Mouse (Mus musculus) macrophage (primary cell): Measurements from ENCODE around the gene C530008M17Rik. TPM values are rescaled to one million over a fixed set of nuclear protein-coding genes. Genes with fewer than 3 reads are reported as not detected.

Experiments used
- H3K27ac ChIP-seq: fragments of 350-480 bp; formaldehyde crosslinking; 2 replicates; pipeline ENCODE4 v1.9.0; 2021
- H3K36me3 ChIP-seq: fragments of 350-480 bp; formaldehyde crosslinking; 2 replicates; pipeline ENCODE4 v1.9.0; 2021; ENCODE audit errors: inconsistent target
- H3K4me3 ChIP-seq: fragments of 350-480 bp; formaldehyde crosslinking; 2 replicates; pipeline ENCODE4 v1.9.0; 2021; ENCODE audit errors: inconsistent target
- H3K79me2 ChIP-seq: fragments of 350-480 bp; formaldehyde crosslinking; 2 replicates; pipeline ENCODE4 v1.9.0; 2021; ENCODE audit errors: inconsistent target
- WGBS: methylation state at CpG from one replicate; pipeline ENCODE4 v1.1.7; 2026; ENCODE audit warnings: inconsistent platforms; ENCODE audit not compliant: missing documents; 5-methylcytosine and 5-hydroxymethylcytosine counted together
- polyA plus RNA-seq: library from polyadenylated mRNA; stranded (reverse); fragments of 250-400 nt; gene quantifications from 3 replicates; pipeline ENCODE4 v1.2.4, GENCODE M21; 2018; ENCODE audit warnings: inconsistent platforms

The C530008M17Rik gene
- polyA plus RNA-seq, 1 experiment from 2014 or later: 0.03 TPM

DNA sequence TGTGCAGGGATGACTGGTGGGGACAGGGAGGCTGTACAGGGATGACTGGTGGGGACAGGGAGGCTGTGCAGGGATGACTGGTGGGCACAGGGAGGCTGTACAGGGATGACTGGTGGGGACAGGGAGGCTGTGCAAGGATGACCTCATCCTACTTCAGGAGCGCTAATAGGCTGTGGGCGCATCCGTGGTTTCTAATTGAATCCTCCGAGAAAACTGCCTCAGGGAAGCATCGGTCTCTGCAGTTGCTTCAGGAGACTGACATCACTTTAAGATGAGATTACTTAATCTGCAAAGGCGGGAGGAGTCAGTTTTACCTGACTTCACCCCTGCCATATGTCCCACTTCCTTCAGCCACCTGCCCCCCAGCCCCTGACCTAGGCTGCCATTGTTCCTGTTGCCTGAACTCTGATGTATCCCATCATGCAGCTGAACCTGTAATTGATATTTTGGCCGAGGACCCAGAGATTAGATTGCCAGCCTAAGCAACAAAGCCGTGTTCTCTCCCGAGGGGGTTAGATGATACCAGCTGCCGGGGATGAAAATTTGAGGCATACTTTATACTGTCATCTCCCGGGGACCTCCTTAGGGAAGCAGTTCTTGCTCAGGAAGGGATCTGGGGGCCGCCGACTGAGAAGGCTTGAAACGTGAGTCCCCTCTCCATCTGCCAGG lies 105.9 kb downstream of the C530008M17Rik start:
- Histone ChIP-seq H3K36me3 (no peaks in the 10 kb centered on the region), H3K79me2 (no peaks in the 10 kb centered on the region), H3K4me3 (no peak overlapping the region), H3K27ac (no peak overlapping the region)
- WGBS: 88% methylated on average over 13 of the region's 14 CpGs

GRCm38 (mm10) chr5:76763148-76763701 lies 106.9 kb downstream of the C530008M17Rik start:
- H3K79me2 ChIP-seq: no peaks in the 10 kb centered on the region
- 97% methylated on average over 10 of the region's 10 CpGs for WGBS
- H3K27ac ChIP-seq: no peak overlapping the region
- no peaks in the 10 kb centered on the region for H3K36me3 ChIP-seq
- H3K4me3 ChIP-seq: no peak overlapping the region

GRCm38 (mm10) chr5:76763731-76764130 lies 107.4 kb downstream of the C530008M17Rik start:
- no peak overlapping the region for H3K4me3 ChIP-seq
- WGBS: 91% methylated on average over 6 of the region's 6 CpGs
- H3K79me2 ChIP-seq: no peaks in the 10 kb centered on the region
- H3K27ac ChIP-seq: no peak overlapping the region
- H3K36me3 ChIP-seq: no peaks in the 10 kb centered on the region

DNA sequence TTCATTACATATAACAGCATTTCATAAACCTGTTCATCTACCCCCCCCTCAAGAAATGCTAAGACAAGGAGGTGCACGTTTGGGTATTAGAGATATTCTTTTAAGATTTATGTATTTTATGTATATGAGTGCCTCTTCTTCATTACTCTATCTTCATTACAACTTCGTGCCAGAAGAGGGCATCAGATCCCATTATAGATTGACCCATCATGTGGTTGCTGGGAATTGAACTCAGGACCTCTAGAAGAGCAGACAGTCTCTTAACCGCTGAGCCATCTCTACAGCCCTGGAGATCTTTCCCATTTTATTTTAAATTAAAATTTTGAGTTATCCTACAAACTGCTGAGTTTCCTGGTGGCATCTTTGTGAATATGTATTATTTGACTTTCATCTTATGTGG lies 112.7 kb downstream of the C530008M17Rik start:
- Histone ChIP-seq H3K4me3 (no peak overlapping the region), H3K79me2 (no peaks in the 10 kb centered on the region), H3K27ac (no peak overlapping the region), H3K36me3 (no peaks in the 10 kb centered on the region)
- 88% methylated on average over 3 of the region's 3 CpGs for WGBS

GRCm38 (mm10) chr5:76769572-76769971 lies 113.3 kb downstream of the C530008M17Rik start:
- Histone ChIP-seq H3K27ac (no peak overlapping the region), H3K79me2 (no peaks in the 10 kb centered on the region), H3K4me3 (no peak overlapping the region), H3K36me3 (no peaks in the 10 kb centered on the region)
- 76% methylated on average over 15 of the region's 15 CpGs for WGBS

DNA sequence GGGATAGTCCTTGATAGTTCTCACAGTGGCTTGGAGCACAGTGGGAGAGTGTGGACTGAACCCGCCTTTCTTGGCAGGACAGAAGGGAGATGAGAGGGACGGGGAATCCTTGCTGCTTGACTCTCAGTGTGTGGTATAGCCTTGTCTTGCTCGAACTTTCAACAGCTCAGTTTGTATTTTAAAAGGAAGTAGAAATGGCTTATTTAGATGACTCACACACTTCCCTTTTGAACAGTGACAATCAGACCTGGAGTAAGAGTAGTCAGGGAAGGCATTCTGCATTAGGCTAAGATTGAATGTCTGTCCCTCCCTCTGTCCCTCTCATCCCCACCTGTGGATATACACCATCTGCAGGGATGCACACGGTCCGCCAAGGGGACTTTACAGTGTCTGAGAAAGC lies 115.1 kb downstream of the C530008M17Rik start:
- H3K36me3 ChIP-seq: no peaks in the 10 kb centered on the region
- no peak overlapping the region for H3K4me3 ChIP-seq
- no peak overlapping the region for H3K27ac ChIP-seq
- H3K79me2 ChIP-seq: no peaks in the 10 kb centered on the region
- 52% methylated on average over 5 of the region's 5 CpGs for WGBS

- H3K36me3 ChIP-seq: no peaks in the 10 kb centered on the region
- no peak overlapping the region for H3K27ac ChIP-seq
- H3K79me2 ChIP-seq: no peaks in the 10 kb centered on the region
- WGBS: 95% methylated on average over 4 of the region's 4 CpGs
- H3K4me3 ChIP-seq: no peak overlapping the region
These were observed 116.5 kb downstream of the C530008M17Rik start for GRCm38 (mm10) chr5:76772831-76773230.

DNA sequence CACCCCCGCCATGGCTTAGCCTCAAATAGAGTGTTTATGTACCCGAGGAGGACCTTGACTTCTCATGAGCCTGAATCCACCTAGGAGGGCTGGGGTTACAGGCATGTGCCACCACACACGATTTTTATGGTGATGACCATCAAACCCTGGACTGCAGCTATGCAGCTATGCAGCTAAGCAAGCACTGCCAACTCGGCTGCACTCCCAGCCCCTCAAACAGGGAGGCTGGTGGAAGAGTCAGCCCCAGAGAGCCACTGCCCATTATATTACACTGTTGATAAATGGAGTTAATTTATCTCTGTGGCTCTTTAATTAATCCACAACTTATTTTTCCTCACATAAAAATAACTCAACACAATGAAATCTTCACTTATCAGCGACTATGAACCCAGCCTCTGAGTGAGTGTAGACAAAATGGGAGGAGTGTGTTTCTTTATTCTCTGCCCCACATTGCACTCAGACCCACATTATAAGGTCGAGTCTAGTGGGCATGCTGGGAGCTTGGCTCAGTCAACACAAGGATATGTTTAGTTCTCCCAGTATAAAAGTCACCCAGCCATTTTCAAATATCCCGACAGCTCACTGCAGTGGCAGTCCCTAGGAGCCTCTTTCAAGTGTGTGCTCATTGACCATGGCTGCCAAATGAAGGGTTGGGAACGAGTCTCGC lies 117.3 kb downstream of the C530008M17Rik start:
- WGBS: 97% methylated on average over 9 of the region's 9 CpGs

GRCm38 (mm10) chr5:76779094-76779615 lies 122.8 kb downstream of the C530008M17Rik start:
- Histone ChIP-seq H3K27ac (peak overlapping the region; percentile 36), H3K4me3 (peak overlapping the region; percentile 17; the same call in 1 of the 2 replicates), H3K36me3 (no peaks in the 10 kb centered on the region), H3K79me2 (no peaks in the 10 kb centered on the region)
- 6% methylated on average over 14 of the region's 14 CpGs for WGBS

More for the DNA sequence above, 117.3 kb downstream of the C530008M17Rik start:
- no peak overlapping the region for H3K27ac ChIP-seq
- no peaks in the 10 kb centered on the region for H3K79me2 ChIP-seq
- H3K4me3 ChIP-seq: no peak overlapping the region
- H3K36me3 ChIP-seq: no peaks in the 10 kb centered on the region

GRCm38 (mm10) chr5:76781943-76782342 lies 125.6 kb downstream of the C530008M17Rik start:
- H3K27ac ChIP-seq: no peak overlapping the region
- no peaks in the 10 kb centered on the region for H3K79me2 ChIP-seq
- no peak overlapping the region for H3K4me3 ChIP-seq
- no peaks in the 10 kb centered on the region for H3K36me3 ChIP-seq
- 96% methylated on average over 13 of the region's 13 CpGs for WGBS

DNA sequence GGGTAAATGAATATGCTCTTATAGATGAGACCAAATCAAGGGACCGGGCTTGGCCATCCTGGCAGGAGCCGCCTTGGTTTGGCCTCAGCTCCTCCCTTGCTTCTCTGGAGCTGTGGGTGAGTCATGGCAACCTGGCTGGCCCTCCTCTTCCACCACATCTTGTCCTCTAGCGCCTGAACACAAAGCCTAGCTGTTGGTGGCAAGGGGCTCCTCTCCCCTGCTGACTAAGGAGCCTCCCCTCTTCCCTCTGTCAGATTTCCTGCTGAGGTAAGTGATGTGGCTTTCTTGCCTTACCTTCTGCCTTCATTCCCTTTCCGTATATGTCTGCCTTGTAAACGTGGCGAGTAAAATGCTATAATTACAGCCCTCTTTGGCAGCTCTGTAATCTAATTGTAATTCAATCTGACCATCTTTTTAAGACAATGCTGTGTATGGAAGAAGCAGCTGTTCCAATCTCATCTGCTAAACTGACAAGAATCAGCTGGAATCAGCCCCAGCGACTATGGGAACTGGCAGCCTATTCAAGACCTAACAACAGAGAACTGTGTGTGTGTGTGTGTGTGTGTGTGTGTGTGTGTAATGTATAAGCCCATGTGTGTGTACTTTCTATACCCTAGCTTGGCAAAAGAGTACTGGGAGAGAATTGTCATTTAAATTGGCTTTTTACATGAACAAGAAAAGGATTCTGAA lies 126.2 kb downstream of the C530008M17Rik start:
- no peaks in the 10 kb centered on the region for H3K79me2 ChIP-seq
- H3K4me3 ChIP-seq: no peak overlapping the region
- H3K27ac ChIP-seq: no peak overlapping the region
- H3K36me3 ChIP-seq: no peaks in the 10 kb centered on the region
- 85% methylated on average over 7 of the region's 7 CpGs for WGBS

DNA sequence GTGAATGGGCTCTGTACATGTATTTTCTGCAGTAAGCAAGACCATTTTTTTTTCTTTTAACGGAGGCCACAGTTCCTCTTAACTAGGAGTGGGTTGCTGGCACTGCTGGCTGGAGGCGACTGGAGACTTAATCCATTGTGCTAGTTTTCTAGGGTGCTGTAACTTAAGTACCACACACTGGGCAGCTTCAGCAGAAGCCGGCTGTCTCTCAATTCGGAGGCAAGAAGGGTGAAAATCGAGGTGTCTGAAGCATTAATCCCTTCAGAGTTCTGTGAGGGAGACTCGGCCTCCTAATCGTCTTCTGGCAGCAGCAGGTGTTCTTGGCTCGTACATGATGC lies 126.8 kb downstream of the C530008M17Rik start:
- H3K27ac ChIP-seq: no peak overlapping the region
- 75% methylated on average over 8 of the region's 8 CpGs for WGBS
- no peaks in the 10 kb centered on the region for H3K36me3 ChIP-seq
- no peaks in the 10 kb centered on the region for H3K79me2 ChIP-seq
- H3K4me3 ChIP-seq: no peak overlapping the region

DNA sequence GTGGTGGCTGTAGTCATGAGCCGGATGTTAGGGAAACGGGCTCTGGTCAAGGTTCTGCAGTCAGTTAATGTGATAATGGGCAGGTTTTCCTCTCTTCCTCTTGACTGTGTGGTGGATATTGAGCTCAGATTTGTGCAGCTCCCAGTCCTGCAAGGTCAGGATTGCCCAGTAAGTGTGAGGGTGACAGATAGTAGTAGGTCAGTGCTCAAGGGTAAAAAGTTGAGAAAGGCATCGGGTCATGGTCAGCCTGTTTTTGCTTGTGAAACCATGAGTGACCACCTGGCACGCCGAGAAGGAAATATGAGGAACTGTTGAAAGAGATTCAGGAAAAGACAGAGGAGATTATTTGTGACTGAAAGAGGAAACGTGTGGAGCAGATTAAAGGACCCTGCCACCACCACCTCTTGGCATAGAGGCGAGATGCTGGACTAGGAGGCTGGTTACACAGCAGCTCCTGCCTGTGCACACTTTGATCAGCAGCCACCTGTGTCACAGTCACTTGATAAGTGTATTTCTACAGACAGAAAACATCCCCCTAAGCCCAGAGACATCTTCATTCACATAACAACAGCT lies 127.9 kb downstream of the C530008M17Rik start:
- 18% methylated on average over 7 of the region's 7 CpGs for WGBS
- Histone ChIP-seq H3K36me3 (no peaks in the 10 kb centered on the region), H3K27ac (no peak overlapping the region)

GRCm38 (mm10) chr5:76785013-76785412 lies 128.7 kb downstream of the C530008M17Rik start:
- Histone ChIP-seq H3K79me2 (no peaks in the 10 kb centered on the region), H3K36me3 (no peaks in the 10 kb centered on the region), H3K27ac (no peak overlapping the region), H3K4me3 (no peak overlapping the region)
- 74% methylated on average over 6 of the region's 6 CpGs for WGBS

More for the DNA sequence above, 127.9 kb downstream of the C530008M17Rik start:
- Histone ChIP-seq H3K79me2 (no peaks in the 10 kb centered on the region), H3K4me3 (no peak overlapping the region)
